Mouse (Mus musculus) lung, postnatal 0 days (tissue): ENCODE results near the gene Pidd1.

ENCODE experiments used
- CTCF ChIP-seq: IDR thresholded peaks from 2 replicates; pipeline ENCODE4 v1.5.1; 2016; ENCODE audit warnings: antibody characterized with exemption, mild to moderate bottlenecking
- EP300 ChIP-seq: IDR thresholded peaks from 2 replicates; pipeline ENCODE4 v1.6.1; 2016; ENCODE audit warnings: antibody characterized with exemption, mild to moderate bottlenecking, control low read depth

DNA sequence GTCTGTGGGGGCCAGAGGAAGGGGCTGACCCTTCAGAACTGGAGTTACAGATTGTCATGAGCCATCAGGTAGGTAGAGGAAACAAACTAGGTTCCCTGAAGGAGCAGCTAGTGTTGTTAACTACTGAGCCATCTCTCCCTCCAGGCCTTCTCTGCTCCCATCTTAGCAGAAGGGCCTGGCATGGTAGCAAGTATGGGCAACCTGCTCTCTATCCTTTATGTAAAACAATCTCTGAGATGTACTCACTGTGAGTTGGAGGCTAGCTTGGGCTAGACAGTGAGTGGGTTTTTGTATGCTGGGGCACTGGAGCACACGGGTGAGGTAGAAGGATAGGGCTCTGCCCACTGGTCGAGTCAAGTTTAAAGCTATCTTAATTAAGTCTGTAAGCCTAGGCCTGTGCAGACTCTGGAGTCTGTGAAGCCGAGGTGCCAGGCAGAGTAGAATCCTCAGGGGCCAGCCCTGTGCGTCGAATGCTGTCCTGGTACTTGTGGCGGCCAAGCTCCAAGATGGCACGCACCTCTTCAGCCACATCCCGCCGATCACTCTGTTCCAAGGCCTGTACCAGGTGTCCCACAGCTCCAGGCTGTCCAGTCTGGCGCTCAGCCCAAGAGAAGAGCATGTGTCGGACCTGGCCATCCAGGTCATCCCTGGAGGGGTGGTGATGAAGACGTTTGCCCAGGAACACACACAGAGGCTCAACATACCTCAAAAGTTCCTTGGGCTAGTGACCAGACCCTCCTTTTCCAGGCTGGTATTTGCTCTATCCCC, 5.4 kb downstream of the Pidd1 start:
- TF ChIP-seq CTCF, result no peak
- TF ChIP-seq EP300, result no peak
